Mouse (Mus musculus) adrenal gland, postnatal 10 days (tissue): Measurements from ENCODE around the gene Slc36a1. TPM values are rescaled to one million over a fixed set of nuclear protein-coding genes. Genes with fewer than 3 reads are reported as not detected.

Source experiments
- DNase-seq: peaks from one replicate; pipeline ENCODE4 v3.0.0; 2021; ENCODE audit warnings: mixed read lengths
- long read RNA-seq, 2 experiments: library from polyadenylated mRNA; stranded (forward); transcript quantifications; one replicate each; pipeline ENCODE4 v2.0.0; 2021
- total RNA-seq, 2 experiments: library from RNA; stranded (reverse); gene quantifications; 2 replicates each; pipeline ENCODE4 v1.2.3; 2021

Gene Slc36a1
- 10 to 100 TPM; 24.5 to 26.9 TPM for total RNA-seq
- long read RNA-seq, experiment 1, partial matches to known transcripts: 0 of 9 reads
- long read RNA-seq, experiment 1, other reads (novel, unspliced or antisense): 9 of 9 reads
- long read RNA-seq, experiment 2, partial matches to known transcripts: 3 of 6 reads
- long read RNA-seq, experiment 2, other reads (novel, unspliced or antisense): 3 of 6 reads

DNA sequence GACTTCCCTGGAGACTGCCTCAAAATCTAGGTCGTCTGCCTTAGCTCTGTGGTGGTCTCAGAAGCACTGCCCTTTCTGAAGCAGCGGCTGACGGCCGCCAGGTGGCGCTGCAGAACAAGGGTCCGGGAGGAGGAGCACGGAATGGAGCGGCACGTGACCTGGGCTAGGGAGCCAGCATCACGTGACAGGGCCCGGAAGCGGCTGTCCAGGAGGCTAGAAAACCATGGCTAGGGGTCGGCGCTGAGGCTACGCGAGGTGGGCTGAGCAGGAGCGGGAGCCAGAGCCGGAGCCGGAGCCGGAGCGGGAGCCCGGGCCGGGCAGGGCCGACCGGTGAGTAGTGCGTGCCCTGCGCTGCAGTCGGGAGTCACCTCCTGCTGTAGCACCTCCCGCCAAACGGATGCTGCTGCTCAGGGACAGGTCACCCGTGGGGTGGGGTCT, at the start of gene Slc36a1:
TSS of gene Slc36a1 (plus strand) at position 192 of the 438 bp plus-strand sequence.
- DNase-seq: peak; percentile 99

DNA sequence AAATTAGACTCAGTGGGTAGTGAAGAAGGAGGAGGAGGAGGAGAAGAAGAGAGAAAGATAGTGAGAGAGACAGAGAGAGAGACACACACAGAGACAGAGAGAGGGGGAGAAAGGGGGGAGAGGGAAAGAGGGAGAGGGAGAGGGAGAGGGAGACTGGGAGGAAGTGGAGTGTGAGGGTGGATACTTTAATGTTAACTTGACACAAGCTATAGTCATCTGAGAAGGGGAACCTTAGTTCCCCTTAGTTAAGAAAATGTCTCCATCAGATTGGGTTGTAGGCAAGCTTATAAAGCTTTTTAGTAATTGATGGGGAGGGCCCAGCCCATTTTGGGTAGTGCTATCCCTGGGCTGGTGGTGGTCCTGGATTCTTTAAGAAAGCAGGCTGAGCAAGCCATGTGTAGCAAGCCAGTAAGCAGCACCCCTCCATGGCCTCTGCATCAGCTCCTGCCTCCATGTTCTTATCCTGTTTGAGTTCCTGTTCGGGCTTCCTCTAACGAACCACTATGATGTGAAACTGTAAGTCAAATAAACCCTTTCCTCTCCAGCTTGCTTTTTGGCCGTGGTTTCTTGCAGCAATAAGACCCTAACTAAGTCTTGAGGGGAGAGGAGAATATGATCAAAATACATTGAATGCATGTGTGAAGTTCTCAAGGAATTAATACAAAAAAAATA, 49.6 kb upstream of the Slc36a1 start:
- no peak for DNase-seq

- DNase-seq: no peak
Measured at GRCm38 (mm10) chr11:55155070-55155421, 49.1 kb upstream of the Slc36a1 start.

GRCm38 (mm10) chr11:55158785-55159359, 45.3 kb upstream of the Slc36a1 start:
- DNase-seq: peak; percentile 89

- DNase-seq: peak; percentile 77
Measured at GRCm38 (mm10) chr11:55162670-55163069, 41.5 kb upstream of the Slc36a1 start.

- DNase-seq: peak; percentile 71
Measured at GRCm38 (mm10) chr11:55164723-55165122, 39.4 kb upstream of the Slc36a1 start.

- no peak for DNase-seq
Measured at GRCm38 (mm10) chr11:55165748-55166147, 38.4 kb upstream of the Slc36a1 start.

- no peak for DNase-seq
Measured at GRCm38 (mm10) chr11:55168504-55168903, 35.6 kb upstream of the Slc36a1 start.

- DNase-seq: no peak
Measured at GRCm38 (mm10) chr11:55168914-55169313, 35.2 kb upstream of the Slc36a1 start.

DNA sequence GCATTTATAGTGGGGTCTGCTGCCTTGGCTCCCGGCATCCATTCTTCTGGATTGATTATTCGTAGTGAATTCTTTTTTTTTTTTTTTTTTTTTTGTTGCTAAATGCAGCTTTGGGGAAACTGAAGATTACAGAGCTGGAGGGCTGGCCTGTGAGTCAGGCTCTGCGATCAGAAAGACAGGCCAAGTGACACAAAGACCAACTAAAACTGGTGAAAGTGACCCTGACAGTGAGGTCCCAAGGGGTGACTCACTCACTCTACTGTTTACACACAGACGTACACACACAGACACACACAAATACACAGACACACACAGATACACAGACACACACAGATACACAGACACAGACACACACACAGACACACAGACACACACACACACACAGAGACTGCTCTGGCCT, 33.6 kb upstream of the Slc36a1 start:
- DNase-seq: peak; percentile 34

GRCm38 (mm10) chr11:55178830-55179229, 25.3 kb upstream of the Slc36a1 start:
- peak; percentile 34 for DNase-seq

DNA sequence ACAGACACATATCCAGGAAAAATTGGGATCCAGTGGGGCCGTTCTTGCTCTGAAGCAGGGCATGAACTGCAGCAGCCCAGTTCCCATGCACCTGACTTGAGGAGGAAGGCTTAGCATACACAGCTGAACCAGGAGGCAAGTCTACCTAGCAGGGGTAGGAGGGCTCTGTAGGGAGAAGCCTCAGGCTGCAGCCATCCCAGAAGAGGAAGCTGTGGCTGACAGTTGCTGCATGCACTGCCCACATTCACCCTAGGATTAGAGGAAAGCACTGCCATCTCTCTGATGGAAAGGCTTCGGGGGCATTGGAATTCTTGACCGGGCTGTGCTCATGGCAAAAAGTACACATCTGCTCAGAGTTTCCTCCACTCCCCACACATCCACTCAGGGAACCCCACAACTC, 24.3 kb upstream of the Slc36a1 start:
- no peak for DNase-seq

DNA sequence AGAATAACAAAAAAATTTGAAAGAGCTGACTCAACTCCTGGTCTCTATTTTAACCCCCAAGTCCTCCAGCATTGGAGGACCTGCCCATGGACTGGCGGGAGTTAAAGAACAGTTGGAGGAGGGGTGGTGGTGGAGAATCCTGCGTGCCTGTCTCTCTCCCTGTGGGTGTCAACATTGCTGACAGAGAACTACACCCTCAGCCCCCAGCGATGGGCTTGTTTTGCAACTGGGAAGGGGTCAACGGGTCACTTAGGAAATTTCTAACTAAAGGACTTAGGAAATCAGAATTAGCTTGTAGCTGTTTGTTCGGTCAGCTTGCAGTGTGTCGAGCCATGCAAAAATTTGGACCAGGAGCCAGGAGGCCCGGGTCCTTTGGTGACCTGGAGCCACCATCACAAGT, 21.0 kb upstream of the Slc36a1 start:
- peak; percentile 58 for DNase-seq

DNA sequence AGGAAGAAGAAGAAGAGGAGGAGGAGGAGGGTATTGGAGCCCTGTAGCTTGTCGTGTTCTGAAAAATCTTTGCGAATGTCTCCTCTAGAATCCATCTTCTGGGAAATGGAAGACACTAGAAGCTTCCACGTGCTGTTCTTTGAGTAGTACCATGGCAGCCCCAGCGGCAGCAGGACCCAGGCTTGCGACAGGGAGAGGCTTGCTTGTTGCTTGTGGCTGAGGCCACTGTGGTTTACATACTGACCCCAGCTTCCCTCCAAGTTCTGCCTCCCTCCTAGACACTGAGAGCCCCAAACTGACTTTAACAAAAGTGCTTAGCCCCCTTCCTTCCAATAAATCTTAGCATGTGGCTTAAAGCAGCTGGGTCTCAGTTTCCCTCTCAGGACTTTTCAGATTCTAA, 19.9 kb upstream of the Slc36a1 start:
- no peak for DNase-seq

DNA sequence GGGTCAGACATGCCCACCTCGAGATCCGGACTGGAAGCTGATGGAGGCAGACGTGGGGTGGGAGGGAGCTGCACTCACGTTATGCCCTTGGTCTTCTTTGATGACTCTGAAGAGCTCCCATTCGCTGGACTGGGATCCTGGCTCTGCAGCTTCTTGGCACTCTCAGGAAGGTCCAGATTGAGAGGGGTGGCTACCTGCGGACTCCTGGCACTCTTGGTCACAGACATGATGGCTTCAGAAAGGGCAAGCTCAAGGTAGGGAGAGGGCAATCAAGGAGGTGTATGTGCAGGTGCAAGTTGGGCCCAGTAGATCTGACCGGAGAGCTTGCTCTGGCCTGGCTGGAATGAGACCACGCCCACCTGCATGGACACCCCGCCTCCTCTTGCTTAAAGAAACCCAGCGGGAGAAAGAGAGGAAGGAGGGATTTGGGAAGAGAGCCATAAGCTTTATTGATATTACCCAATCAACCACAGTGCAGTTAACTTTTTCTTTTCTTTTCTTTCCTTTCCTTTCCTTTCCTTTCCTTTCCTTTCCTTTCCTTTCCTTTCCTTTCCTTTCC, 19.3 kb upstream of the Slc36a1 start, which contains the start of gene Slc36a2:
TSS of gene Slc36a2 (minus strand) at position 345 of the 559 bp plus-strand sequence.
- DNase-seq: peak; percentile 71

DNA sequence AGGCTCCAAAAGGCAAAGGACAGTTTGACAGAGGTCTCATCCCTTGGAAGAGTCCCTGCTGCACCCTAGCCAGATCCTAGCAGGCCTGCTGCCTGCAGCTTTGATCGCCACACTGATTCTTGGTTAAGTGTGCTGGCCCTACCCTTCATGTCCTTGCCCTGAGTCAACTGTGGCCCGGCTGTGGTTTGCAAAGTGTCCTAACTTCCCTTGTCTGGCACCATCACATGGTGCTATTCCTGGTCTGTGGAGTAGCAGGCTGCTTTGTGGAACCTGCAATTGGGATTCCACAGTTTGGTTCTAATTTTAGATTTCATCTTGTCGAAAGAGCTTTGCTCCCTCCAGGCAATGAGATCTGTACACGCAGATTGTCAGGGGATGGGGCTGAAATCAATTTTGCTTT, 16.9 kb upstream of the Slc36a1 start:
- DNase-seq: no peak

- DNase-seq: no peak
Measured at GRCm38 (mm10) chr11:55187777-55188176, 16.4 kb upstream of the Slc36a1 start.

DNA sequence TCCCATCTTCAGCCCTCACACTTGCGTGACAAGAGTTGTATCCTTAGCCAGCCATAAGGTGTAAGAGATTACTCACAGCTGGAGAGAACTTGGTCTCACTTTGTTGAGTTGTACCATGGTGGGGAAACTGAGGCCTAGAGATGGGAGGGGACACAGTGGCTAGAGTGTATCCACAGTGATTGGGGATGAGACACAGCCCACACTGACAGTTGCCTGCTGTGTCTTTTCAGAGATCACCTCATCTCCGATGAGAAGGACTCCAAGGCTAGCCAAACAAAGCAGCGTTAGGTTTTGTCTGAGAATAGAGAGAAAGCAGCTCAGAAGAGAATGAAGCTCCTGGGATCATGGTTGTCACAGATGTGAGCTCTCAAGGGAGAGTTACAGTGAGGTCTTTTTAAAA, 13.9 kb upstream of the Slc36a1 start:
- no peak for DNase-seq

GRCm38 (mm10) chr11:55197086-55197485, 7.1 kb upstream of the Slc36a1 start:
- DNase-seq: no peak

DNA sequence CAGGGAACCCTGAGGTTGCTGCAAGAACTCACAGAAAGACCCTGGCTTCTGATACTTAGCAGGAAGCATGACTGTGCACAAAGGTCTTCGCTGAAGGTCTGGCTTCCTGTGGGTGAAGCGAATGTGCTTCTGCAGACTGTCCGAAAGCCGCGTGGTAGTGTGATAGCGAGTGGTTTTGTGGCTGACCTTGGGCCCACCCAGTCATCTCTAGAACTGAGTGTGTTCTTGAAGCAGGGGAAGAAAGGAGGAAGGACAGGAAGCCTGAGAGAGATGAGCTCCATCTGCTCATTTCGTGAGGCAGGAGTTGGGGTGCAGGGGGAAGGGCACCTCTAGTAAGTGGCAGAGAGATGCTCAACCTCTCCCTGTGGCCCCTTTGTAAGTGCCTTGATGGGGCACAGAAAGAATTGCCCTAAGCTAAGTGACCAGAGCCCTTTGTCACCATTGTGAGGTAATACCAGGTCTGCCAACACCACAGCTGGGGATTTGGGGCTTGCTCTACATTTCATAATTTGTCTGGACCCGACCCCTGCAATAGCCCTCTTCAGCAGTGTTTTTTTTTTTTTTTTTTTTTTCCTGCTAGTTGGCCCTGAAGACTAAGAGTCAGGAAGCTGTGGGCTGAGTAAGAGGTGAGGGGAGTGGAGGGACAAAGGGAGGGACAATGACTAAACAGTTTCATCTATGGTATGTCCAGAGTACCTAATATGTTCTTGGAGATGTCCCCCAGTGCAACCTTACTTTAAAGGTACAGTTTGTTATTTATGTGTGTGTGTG, 6.2 kb upstream of the Slc36a1 start:
- no peak for DNase-seq

DNA sequence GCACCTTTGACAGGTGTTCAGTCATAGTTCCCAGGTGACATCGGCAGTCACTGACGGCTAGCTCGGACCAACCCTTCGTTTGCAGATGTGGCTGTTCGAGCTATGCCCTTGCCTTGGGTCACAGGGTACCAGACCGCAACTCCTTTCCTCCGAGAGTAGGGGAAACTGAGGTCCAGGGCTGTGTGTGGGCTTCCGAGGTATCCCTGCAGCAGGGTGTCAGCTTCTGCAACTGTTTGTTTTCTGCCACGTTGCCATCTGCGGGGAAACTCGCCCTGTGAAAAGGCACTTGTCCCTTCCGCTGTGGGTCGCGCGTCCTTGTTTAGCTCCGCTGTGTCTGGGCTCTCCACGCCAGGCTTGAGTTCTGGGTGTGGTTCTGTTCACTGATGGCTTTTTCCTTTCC, 452 bp downstream of the Slc36a1 start:
- no peak for DNase-seq

DNA sequence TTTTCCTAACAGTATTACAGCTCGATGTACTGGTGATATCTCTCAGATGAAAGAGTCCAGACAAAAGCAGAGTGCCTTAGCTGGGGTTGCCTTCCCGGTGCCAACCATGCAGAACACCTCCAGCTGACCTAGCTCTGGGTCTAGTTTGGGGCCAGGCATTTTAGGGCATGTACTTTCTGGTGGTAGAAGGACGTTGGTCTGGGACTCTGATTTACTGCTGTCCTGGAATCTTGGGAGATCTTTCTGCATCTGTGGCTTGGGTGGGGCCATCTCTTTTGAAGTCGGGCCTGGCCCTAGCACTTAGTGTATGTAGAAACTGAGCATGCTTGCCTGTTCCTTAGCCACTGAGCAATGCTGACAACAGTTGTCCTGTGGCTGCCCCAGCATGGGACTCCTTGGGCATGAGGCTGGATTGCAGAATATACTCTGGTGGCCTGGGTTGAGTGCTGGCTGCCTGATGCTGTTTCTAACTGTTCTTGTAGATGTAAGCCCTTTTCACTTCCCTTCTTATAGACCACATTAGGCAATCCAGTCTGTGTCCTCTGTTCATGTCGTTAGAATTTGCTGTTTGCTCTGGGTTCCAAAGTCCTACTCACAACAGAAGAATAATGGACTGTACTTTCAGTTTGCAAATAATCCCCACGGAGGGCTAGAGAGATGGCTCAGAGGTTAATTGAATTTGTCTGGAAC, 4.0 kb downstream of the Slc36a1 start:
- no peak for DNase-seq
